Mouse (Mus musculus) neural tube, embryonic 15.5 days (tissue): ENCODE measurements around the gene Dcaf6. TPM values are rescaled to one million over a fixed set of nuclear protein-coding genes. Genes with fewer than 3 reads are reported as not detected.

Source experiments
- ATAC-seq: fragments of 200-750 bp; cut with Nextera tagmentation; 2 replicates; pipeline ENCODE4 v1.8.0; 2017; ENCODE audit warnings: mild to moderate bottlenecking, moderate TSS enrichment, moderate library complexity; ENCODE audit not compliant: low FRiP score
- H3K27ac ChIP-seq: fragments of 300-500 bp; sonication (generic); replicated peaks from 2 replicates; pipeline ENCODE4 v1.5.1; 2015; ENCODE audit warnings: mild to moderate bottlenecking, inconsistent platforms
- H3K27me3 ChIP-seq: fragments of 300-500 bp; sonication (generic); replicated peaks from 2 replicates; pipeline ENCODE4 v1.6.1; 2015; ENCODE audit warnings: inconsistent platforms
- H3K36me3 ChIP-seq: fragments of 300-500 bp; sonication (generic); 2 replicates; pipeline ENCODE4 v1.6.1; 2015; ENCODE audit warnings: inconsistent platforms
- H3K4me1 ChIP-seq: fragments of 300-500 bp; sonication (generic); 2 replicates; pipeline ENCODE4 v1.6.1; 2015; ENCODE audit warnings: inconsistent platforms
- H3K4me2 ChIP-seq: fragments of 300-500 bp; sonication (generic); 2 replicates; pipeline ENCODE4 v1.6.1; 2015; ENCODE audit warnings: inconsistent platforms, mild to moderate bottlenecking, moderate library complexity
- H3K4me3 ChIP-seq: fragments of 300-500 bp; sonication (generic); replicated peaks from 2 replicates; pipeline ENCODE4 v1.5.1; 2015; ENCODE audit warnings: mild to moderate bottlenecking, inconsistent platforms
- H3K9ac ChIP-seq: fragments of 300-500 bp; sonication (generic); replicated peaks from 2 replicates; pipeline ENCODE4 v1.6.1; 2015; ENCODE audit warnings: mild to moderate bottlenecking, inconsistent platforms
- H3K9me3 ChIP-seq: fragments of 300-500 bp; sonication (generic); replicated peaks from 2 replicates; pipeline ENCODE4 v1.6.1; 2016; ENCODE audit warnings: inconsistent platforms
- WGBS: fragments of 180-500 bp; shearing (Covaris S2); methylation state at CpG from one replicate; pipeline ENCODE4 v1.1.7; 2015; ENCODE audit warnings: mixed read lengths; 5-methylcytosine and 5-hydroxymethylcytosine counted together
- polyA plus RNA-seq: library from polyadenylated mRNA; unstranded; fragments of >200 nt; fragmentation: Nextera tagmentation; extraction: Ambion mirVana; gene quantifications from 2 replicates; pipeline ENCODE4 v1.2.1, GENCODE M21; 2015

Dcaf6 gene
- polyA plus RNA-seq, 1 experiment from 2014 or later: 16.6 TPM

- no peak for ATAC-seq
- Histone ChIP-seq H3K9me3 (no peaks in the 10 kb centered on the region), H3K27me3 (no peaks in the 10 kb centered on the region), H3K27ac (no peak overlapping the region), H3K4me1 (peaks cover 36% of the 10 kb centered on the region), H3K4me3 (peak overlapping the region; percentile 85), H3K36me3 (no peaks in the 10 kb centered on the region), H3K4me2 (peak overlapping the region; percentile 78), H3K9ac (no peak overlapping the region)
- WGBS: 57% methylated on average over 7 of the region's 7 CpGs
Measured at GRCm38 (mm10) chr1:165284096-165284495, 176.2 kb downstream of the Dcaf6 start.

GRCm38 (mm10) chr1:165282967-165283345, 177.3 kb downstream of the Dcaf6 start:
- Histone ChIP-seq H3K4me1 (peaks cover 36% of the 10 kb centered on the region), H3K27ac (peak overlapping the region; percentile 84; the same call in 1 of the 2 replicates), H3K4me3 (peak overlapping the region; percentile 85), H3K9me3 (no peaks in the 10 kb centered on the region), H3K36me3 (no peaks in the 10 kb centered on the region), H3K27me3 (no peaks in the 10 kb centered on the region), H3K4me2 (peak overlapping the region; percentile 78), H3K9ac (peak overlapping the region; percentile 87)
- no peak for ATAC-seq
- WGBS: 16% methylated on average over 7 of the region's 7 CpGs

DNA sequence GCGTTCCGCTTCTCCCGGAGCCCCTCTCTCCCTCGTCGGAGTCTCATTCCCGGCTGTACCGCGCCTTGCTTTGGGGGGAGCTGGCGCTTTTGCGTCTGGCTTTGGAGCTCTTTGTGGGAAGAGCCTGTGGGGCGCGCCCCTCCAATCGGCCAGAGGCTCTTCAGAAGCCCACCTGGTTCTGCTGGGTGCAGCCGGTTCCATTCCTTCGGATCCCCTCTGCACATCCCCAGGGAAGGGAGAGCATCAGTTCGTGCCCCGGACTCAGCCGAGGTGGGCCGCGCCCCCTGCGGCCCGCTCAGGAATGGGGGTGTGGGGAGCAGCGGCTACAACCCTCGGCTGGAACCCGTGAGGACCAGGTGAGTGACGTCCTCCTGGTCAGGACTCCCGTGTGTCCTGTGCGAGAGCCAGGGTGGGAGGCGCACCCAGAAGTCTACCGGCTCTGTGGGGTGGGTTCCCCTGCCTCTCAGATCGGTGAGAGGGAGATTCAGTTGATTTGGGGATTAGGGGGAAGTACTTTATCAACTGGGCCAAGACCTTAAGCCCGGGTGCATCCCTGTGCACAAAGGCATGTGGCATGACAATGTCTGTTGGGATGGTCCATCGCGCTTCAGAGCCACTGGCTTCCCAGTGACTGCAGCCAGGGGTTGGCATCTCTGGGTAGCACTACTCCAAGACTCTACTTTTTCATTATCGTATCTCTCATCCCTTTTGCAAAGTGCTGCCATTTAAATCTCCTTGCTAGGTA, 177.9 kb downstream of the Dcaf6 start:
- Histone ChIP-seq H3K36me3 (no peaks in the 10 kb centered on the region), H3K4me3 (peak overlapping the region; percentile 85), H3K9ac (peak overlapping the region; percentile 87), H3K9me3 (no peaks in the 10 kb centered on the region), H3K27ac (peak overlapping the region; percentile 84), H3K4me2 (peak overlapping the region; percentile 78), H3K27me3 (no peaks in the 10 kb centered on the region), H3K4me1 (peaks cover 36% of the 10 kb centered on the region)
- peak; percentile 57 for ATAC-seq
- under 1% methylated on average over 35 of the region's 35 CpGs for WGBS

DNA sequence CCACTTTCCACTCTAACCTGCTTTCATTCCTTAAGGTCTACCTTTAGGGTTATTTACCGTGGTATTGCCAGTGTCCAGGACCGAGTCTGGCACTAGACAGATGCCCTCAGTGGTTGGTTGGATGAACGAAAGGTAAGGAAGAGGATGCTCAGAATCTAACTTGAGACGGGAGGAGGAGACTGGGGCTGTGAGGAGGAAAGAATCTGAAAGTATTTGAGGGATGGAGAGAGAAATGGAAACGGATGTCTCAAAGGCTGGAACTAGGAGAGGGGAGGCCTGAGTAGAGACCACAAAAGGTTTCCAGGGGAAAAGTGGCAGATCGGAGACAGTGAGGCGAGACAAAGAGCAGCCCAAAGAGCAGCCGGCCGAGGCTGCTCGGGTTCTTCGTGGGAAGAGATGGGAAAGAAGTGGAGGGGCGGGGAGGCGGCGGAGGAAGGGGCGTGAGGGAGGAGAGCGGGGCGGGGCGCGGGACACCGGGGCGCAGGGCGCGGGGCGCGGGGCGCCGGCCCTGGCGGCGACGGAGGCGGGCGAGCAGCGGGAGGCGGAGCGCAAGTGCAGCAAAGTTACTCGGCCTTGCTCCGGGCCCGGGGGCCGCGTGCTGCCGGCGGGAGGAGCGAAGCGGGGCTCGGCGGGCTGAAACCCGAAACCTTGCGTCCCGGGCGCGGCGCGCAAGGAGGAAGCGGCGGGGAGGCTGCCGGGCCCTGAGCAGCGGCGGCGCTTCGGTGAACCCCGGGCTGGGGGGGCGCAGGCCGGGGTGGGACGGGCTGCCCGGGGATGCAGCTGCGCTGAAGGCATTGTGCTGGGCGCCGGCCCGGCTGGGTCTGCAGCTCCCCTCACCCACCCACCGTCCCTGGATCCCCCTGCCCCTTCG, 178.7 kb downstream of the Dcaf6 start:
- WGBS: under 1% methylated on average over 52 of the region's 71 CpGs
- Histone ChIP-seq H3K9me3 (no peaks in the 10 kb centered on the region), H3K4me3 (peak overlapping the region; percentile 85), H3K27ac (peak overlapping the region; percentile 84), H3K36me3 (no peaks in the 10 kb centered on the region), H3K27me3 (no peaks in the 10 kb centered on the region), H3K9ac (peak overlapping the region; percentile 87), H3K4me2 (peak overlapping the region; percentile 78), H3K4me1 (peaks cover 36% of the 10 kb centered on the region)
- ATAC-seq: peak; percentile 83

DNA sequence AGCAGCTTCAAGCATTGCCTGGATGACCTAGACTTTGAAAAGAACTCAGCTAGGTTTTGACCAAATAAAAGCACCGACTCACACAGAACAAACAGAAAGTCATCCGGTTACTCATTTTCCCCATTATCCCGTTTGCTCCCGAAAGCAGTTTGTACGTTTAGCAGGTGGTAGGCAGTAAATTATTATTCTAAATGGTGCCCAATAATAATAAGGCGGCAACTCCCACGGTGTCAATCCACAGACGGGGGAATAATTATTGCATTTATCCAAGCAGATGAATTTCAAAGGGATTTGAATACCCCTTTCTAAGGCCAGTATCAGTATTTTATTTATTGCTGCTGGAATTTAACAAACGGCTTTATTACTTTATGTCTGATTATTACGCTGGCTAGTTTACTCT, 179.5 kb downstream of the Dcaf6 start:
- Histone ChIP-seq H3K9me3 (no peaks in the 10 kb centered on the region), H3K4me3 (peak overlapping the region; percentile 85), H3K27me3 (no peaks in the 10 kb centered on the region), H3K9ac (peak overlapping the region; percentile 87; the same call in 1 of the 2 replicates), H3K4me2 (peak overlapping the region; percentile 78), H3K27ac (peak overlapping the region; percentile 84), H3K36me3 (no peaks in the 10 kb centered on the region), H3K4me1 (peaks cover 36% of the 10 kb centered on the region)
- no peak for ATAC-seq
- WGBS: 9% methylated on average over 10 of the region's 10 CpGs

Other genes with a start within 250 kb of the Dcaf6 start
- gene Tiprl, start 223.5 kb downstream of the Dcaf6 start, polyA plus RNA-seq: 126 and 138 TPM in 2 replicates
- 2.3 and 2.6 TPM in 2 replicates for gene Gpr161, start 164.7 kb downstream of the Dcaf6 start, polyA plus RNA-seq
- 216 and 252 TPM in 2 replicates for gene Mpc2, start 162 bp upstream of the Dcaf6 start, polyA plus RNA-seq
- gene Adcy10, start 24.7 kb upstream of the Dcaf6 start, polyA plus RNA-seq: 0.49 and 0.66 TPM in 2 replicates
- gene Mpzl1, start 174.1 kb upstream of the Dcaf6 start, polyA plus RNA-seq: 159 and 163 TPM in 2 replicates
- 8.1 and 29.8 TPM in 2 replicates for gene Rcsd1, start 249.3 kb upstream of the Dcaf6 start, polyA plus RNA-seq